Mouse (Mus musculus) C2C12 (cell line): ENCODE data around the gene Clptm1l. TPM values are rescaled to one million over a fixed set of nuclear protein-coding genes. Genes with fewer than 3 reads are reported as not detected.

Experiments used
- H3K27me3 ChIP-seq: one replicate; pipeline ENCODE4 v1.6.1; 2011; ENCODE audit not compliant: control insufficient read depth, insufficient read depth, insufficient read length
- H3K36me3 ChIP-seq: one replicate; pipeline ENCODE4 v1.6.1; 2011; ENCODE audit not compliant: control insufficient read depth, insufficient read depth
- H3K4me3 ChIP-seq: one replicate; pipeline ENCODE4 v1.5.1; 2011; ENCODE audit warnings: mild to moderate bottlenecking, control low read depth; ENCODE audit not compliant: poor library complexity, insufficient read depth, severe bottlenecking
- H3K79me2 ChIP-seq: one replicate; pipeline ENCODE4 v1.6.1; 2011; ENCODE audit not compliant: control insufficient read depth, insufficient read depth
- H3K79me3 ChIP-seq: one replicate; pipeline ENCODE4 v1.6.1; 2011; ENCODE audit warnings: low read depth, control low read depth
- H3ac ChIP-seq: one replicate; pipeline ENCODE3; 2011; ENCODE audit warnings: low read depth; ENCODE audit not compliant: control insufficient read depth, insufficient read length
- CEBPB ChIP-seq: IDR thresholded peaks from one replicate; pipeline ENCODE4 v1.6.1; 2011; ENCODE audit warnings: low read depth, mild to moderate bottlenecking, control low read depth, moderate library complexity
- CTCF ChIP-seq: IDR thresholded peaks from one replicate; pipeline ENCODE4 v1.5.1; 2011; ENCODE audit not compliant: control insufficient read depth, insufficient read depth, insufficient read length
- FOSL1 ChIP-seq: IDR thresholded peaks from one replicate; pipeline ENCODE4 v1.8.0; 2011; ENCODE audit warnings: mild to moderate bottlenecking, low read length; ENCODE audit not compliant: poor library complexity, insufficient read depth, severe bottlenecking
- MAX ChIP-seq: IDR thresholded peaks from one replicate; pipeline ENCODE4 v1.6.1; 2011; ENCODE audit warnings: mild to moderate bottlenecking, control low read depth
- MYOD1 ChIP-seq: IDR thresholded peaks from one replicate; pipeline ENCODE4 v1.6.1; 2011; ENCODE audit warnings: low read depth; ENCODE audit not compliant: control insufficient read depth, insufficient read length
- MYOG ChIP-seq: IDR thresholded peaks from one replicate; pipeline ENCODE4 v1.6.1; 2011; ENCODE audit not compliant: control insufficient read depth, insufficient read length; ENCODE audit errors: extremely low read depth
- USF1 ChIP-seq: IDR thresholded peaks from one replicate; pipeline ENCODE4 v1.6.1; 2011; ENCODE audit warnings: low read depth, mild to moderate bottlenecking, control low read depth, moderate library complexity
- long read RNA-seq, 2 experiments: library from polyadenylated mRNA; unstranded; transcript quantifications; one replicate each; pipeline ENCODE4 v2.0.0; 2019 to 2020
- polyA plus RNA-seq: library from polyadenylated mRNA; unstranded; fragments of >200 nt; fragmentation: generic; extraction: Trizol; gene quantifications from one replicate; pipeline ENCODE4 v1.2.1, GENCODE M21; 2012; ENCODE audit warnings: missing spikeins

Clptm1l gene
- 131 TPM for polyA plus RNA-seq
- long read RNA-seq, experiment 1, transcript Clptm1l-201 (17 exons, 2,340 nt) = major isoform, 84 of 99 reads
- long read RNA-seq, experiment 1, partial matches to known transcripts = 11 of 99 reads
- long read RNA-seq, experiment 1, other reads (novel, unspliced or antisense) = 4 of 99 reads
- long read RNA-seq, experiment 2, transcript Clptm1l-201 (17 exons, 2,340 nt) = major isoform, 444 of 479 reads
- long read RNA-seq, experiment 2, partial matches to known transcripts = 4 of 479 reads
- long read RNA-seq, experiment 2, other reads (novel, unspliced or antisense) = 31 of 479 reads

DNA sequence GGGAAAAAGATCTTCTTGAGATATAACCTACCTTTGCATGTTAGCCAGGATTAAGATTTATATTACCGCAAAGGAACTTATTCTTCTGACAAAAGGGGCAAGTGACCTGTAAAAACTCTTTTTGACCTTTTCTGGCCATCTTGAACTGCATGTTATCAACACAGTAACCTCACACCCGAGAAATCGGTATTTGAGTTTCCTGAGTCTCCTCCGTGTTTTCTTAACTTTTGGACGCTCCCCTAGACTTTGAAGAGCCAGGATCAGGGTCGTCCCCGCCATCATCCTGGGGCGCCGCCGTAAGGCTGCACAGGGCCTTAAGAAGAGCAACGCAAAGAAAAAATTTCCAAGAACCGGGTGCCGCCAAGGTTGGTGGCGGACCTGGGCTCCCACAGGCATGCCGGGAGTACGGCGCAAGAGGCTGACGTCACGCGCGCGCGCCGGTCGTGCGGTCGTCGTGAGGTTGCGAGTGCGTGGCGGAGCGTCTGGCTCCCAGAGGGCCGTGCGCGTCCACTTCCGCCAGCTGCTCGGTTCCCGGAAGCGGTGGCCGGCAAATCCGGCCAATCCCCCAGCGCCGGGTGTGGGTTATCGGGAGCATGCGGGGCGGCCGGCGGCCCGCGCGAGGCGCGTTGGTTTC lies at the start of gene Clptm1l:
TSS of gene Clptm1l (plus strand) at position 485 of the 634 bp plus-strand sequence.
- H3K79me2 ChIP-seq = peaks cover 26% of the 10 kb centered on the region
- H3K27me3 ChIP-seq = no peaks in the 10 kb centered on the region
- peak within 1 kb of the TSS; percentile 82 for H3K4me3 ChIP-seq
- peaks cover 10% of the 10 kb centered on the region for H3K79me3 ChIP-seq
- peaks cover 27% of the 10 kb centered on the region for H3K36me3 ChIP-seq
- H3ac ChIP-seq = peak within 1 kb of the TSS; percentile 82
- TF ChIP-seq FOSL1 = no peak
- TF ChIP-seq USF1 = no peak
- TF ChIP-seq MAX = peak; percentile 95

DNA sequence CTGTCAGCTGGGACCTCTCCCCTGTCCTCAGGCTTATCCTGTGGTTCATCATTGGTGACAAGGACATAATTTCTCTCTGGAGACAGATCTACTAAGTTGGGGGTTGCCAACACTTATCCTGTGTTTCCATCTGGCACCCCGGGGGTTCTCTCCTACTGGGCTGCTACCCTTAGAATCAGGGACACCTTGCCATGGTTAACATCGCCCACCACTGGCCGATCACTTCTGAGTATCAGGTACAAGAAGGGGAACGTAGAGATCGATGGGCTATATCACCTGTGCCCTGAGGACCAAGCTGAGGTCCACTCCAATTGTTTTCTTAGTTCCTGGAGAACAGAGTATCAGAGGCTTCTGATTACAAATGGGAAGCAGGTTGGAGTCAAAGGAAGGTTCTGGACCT lies 39.6 kb upstream of the Clptm1l start:
- TF ChIP-seq CTCF (no peak), MAX (no peak), FOSL1 (no peak), CEBPB (no peak), MYOD1 (no peak), MYOG (no peak), USF1 (no peak)
- H3K36me3 ChIP-seq = no peaks in the 10 kb centered on the region
- no peaks in the 10 kb centered on the region for H3K79me2 ChIP-seq
- H3K79me3 ChIP-seq = no peaks in the 10 kb centered on the region
- no peak overlapping the region for H3ac ChIP-seq
- no peak overlapping the region for H3K4me3 ChIP-seq
- H3K27me3 ChIP-seq = peaks cover 34% of the 10 kb centered on the region

DNA sequence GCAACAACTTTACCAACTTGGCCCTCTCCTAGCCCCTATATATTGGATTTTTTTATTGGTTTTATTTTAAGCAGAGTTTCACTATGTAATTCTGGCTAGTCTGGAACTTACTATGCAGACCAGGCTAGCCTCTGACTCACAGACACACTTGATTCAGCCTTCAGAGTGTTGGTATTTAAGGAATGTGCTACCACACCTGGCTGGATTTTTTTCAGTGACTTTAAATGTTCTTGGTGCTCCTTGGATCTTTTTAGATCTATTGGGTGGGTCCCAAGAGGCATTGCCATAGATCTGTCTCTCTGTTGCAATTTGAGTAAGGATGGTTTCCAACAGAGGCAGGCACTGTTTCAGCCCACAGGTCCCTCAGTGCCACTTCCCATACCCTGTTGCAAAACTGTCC lies 28.8 kb upstream of the Clptm1l start:
- Histone ChIP-seq H3ac (no peak overlapping the region), H3K36me3 (no peaks in the 10 kb centered on the region), H3K27me3 (peaks cover 3% of the 10 kb centered on the region), H3K79me3 (no peaks in the 10 kb centered on the region), H3K4me3 (no peak overlapping the region), H3K79me2 (no peaks in the 10 kb centered on the region)
- TF ChIP-seq CEBPB (no peak), MAX (no peak), CTCF (no peak), MYOG (no peak), MYOD1 (no peak), USF1 (no peak), FOSL1 (no peak)

DNA sequence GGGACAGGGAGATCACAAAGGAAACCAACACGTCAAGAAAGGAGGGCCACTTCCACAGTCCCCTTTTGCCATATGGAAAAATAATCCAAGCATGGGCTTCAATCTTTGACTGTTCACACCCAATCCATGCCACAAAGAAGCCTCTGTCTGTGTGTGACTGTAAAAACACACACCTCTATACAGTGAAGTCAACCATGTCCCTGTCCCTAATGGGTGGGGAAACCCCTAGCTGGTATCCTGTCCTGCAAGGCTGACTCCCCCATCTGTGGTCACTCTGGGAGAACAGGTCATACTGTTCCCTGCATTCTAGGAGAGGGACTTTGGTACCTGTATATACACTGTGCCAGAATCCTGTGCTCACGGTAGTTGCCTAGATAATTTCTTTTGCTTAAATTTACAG lies 26.5 kb upstream of the Clptm1l start:
- H3ac ChIP-seq = no peak overlapping the region
- no peaks in the 10 kb centered on the region for H3K36me3 ChIP-seq
- H3K79me3 ChIP-seq = no peaks in the 10 kb centered on the region
- H3K27me3 ChIP-seq = peaks cover 7% of the 10 kb centered on the region
- H3K79me2 ChIP-seq = no peaks in the 10 kb centered on the region
- H3K4me3 ChIP-seq = no peak overlapping the region
- TF ChIP-seq USF1 (no peak), CEBPB (no peak), MAX (no peak), CTCF (no peak), FOSL1 (no peak), MYOD1 (no peak), MYOG (no peak)

DNA sequence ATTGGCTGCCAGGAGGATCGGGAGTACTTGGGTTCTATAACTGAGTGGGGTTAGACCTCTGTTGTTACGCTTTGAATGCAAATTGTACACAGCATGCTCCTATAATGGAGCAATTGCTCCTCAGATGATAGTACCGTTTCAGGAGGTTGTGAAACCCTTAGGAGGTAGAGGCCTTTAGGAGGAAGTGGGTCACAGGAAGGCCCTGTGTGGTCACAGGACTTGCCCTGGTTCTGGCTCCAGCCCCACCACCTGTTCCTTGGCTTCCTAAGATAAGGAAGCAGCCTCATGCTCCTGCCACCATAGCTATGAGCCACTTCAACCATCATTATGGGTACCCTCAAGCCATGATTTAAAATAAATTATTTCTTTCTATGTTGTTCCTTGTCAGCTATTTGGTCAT lies 12.3 kb upstream of the Clptm1l start:
- TF ChIP-seq FOSL1 (no peak), CTCF (no peak), MYOG (no peak), MAX (no peak), MYOD1 (no peak), USF1 (no peak), CEBPB (no peak)
- Histone ChIP-seq H3ac (no peak overlapping the region), H3K4me3 (no peak overlapping the region), H3K79me3 (no peaks in the 10 kb centered on the region), H3K36me3 (no peaks in the 10 kb centered on the region), H3K27me3 (peaks cover 3% of the 10 kb centered on the region), H3K79me2 (no peaks in the 10 kb centered on the region)

DNA sequence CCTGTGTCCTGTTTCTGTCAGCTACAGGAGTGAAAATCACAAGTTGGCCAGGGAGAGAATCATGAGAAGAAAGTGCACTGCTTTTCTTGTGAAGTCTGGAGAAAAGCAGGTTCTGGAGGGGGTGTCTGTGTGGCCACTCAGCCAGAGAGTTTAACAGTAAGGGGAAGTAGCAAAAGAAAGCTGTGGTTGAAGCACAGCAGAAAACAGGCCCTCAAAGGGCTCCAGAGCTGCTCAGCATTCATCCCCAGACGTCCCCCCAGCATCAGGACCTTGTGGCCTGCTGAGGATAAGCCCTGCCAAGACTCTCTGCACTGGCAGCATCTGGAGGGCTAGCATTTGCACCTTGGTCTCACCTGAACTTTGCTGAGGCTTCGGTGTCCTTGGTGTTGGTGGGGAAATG lies 11.3 kb upstream of the Clptm1l start:
- no peak for TF ChIP-seq CTCF
- H3K27me3 ChIP-seq = peaks cover 3% of the 10 kb centered on the region
- H3K79me2 ChIP-seq = no peaks in the 10 kb centered on the region
- no peaks in the 10 kb centered on the region for H3K36me3 ChIP-seq
- no peak overlapping the region for H3ac ChIP-seq
- H3K79me3 ChIP-seq = no peaks in the 10 kb centered on the region
- H3K4me3 ChIP-seq = no peak overlapping the region
